Mouse (Mus musculus) heart, embryonic 10.5 days (tissue): ENCODE data around the gene Vmn1r117. TPM values are rescaled to one million over a fixed set of nuclear protein-coding genes. Genes with fewer than 3 reads are reported as not detected.
"Not testable (repeated sequence)": the region's sequence is repeated elsewhere in the genome, so short reads cannot be mapped to it uniquely, and the experiment has no call there.

Source experiments
- DNase-seq: peaks from one replicate; pipeline ENCODE4 v3.0.0-alpha.2; 2017; ENCODE audit warnings: low spot score
- H3K27ac ChIP-seq: fragments of 300-500 bp; sonication (generic); 2 replicates; pipeline ENCODE4 v1.5.1; 2016; ENCODE audit warnings: mild to moderate bottlenecking
- H3K27me3 ChIP-seq: fragments of 300-500 bp; sonication (generic); 2 replicates; pipeline ENCODE4 v1.6.1; 2016; ENCODE audit warnings: mild to moderate bottlenecking; ENCODE audit not compliant: poor library complexity, insufficient read depth, severe bottlenecking
- H3K36me3 ChIP-seq: fragments of 300-500 bp; sonication (generic); 2 replicates; pipeline ENCODE4 v1.6.1; 2016; ENCODE audit warnings: mild to moderate bottlenecking, moderate library complexity
- H3K4me1 ChIP-seq: fragments of 300-500 bp; sonication (generic); 2 replicates; pipeline ENCODE4 v1.6.1; 2016; ENCODE audit warnings: mild to moderate bottlenecking
- H3K4me3 ChIP-seq: fragments of 300-500 bp; sonication (generic); 2 replicates; pipeline ENCODE4 v1.5.1; 2016; ENCODE audit warnings: mild to moderate bottlenecking, moderate library complexity
- H3K9me3 ChIP-seq: fragments of 300-500 bp; sonication (generic); 2 replicates; pipeline ENCODE4 v1.6.1; 2016; ENCODE audit warnings: mild to moderate bottlenecking, moderate library complexity
- WGBS: fragments of 180-500 bp; shearing (Covaris S2); methylation state at CpG from one replicate; pipeline ENCODE4 v1.1.7; 2016; 5-methylcytosine and 5-hydroxymethylcytosine counted together
- polyA plus RNA-seq: library from polyadenylated mRNA; unstranded; fragments of >200 nt; fragmentation: Nextera tagmentation; extraction: Ambion mirVana; gene quantifications from 2 replicates; pipeline ENCODE4 v1.2.1, GENCODE M21; 2016

The Vmn1r117 gene
- polyA plus RNA-seq: not detected in 2 replicates

- H3K4me1 ChIP-seq, H3K27ac ChIP-seq, H3K4me3 ChIP-seq, DNase-seq, H3K36me3 ChIP-seq, H3K27me3 ChIP-seq, H3K9me3 ChIP-seq: not testable (repeated sequence)
- whole genome bisulfite sequencing: no CpG with 5 or more reads among the region's 2 CpGs
These were observed at the start of gene Vmn1r117 for GRCm38 (mm10) chr7:20884021-20884420. Gene Vmn1r117, minus strand, starts transcription at chr7:20884121.

- H3K9me3 ChIP-seq, H3K27me3 ChIP-seq, H3K27ac ChIP-seq, DNase-seq, H3K4me1 ChIP-seq, H3K4me3 ChIP-seq, H3K36me3 ChIP-seq: not testable (repeated sequence)
- WGBS: no CpG with 5 or more reads among the region's 2 CpGs
These were observed 28.3 kb upstream of the Vmn1r117 start, which contains the start of gene Vmn1r118 for GRCm38 (mm10) chr7:20912247-20912646. Gene Vmn1r118, minus strand, starts transcription at chr7:20912347.

DNA sequence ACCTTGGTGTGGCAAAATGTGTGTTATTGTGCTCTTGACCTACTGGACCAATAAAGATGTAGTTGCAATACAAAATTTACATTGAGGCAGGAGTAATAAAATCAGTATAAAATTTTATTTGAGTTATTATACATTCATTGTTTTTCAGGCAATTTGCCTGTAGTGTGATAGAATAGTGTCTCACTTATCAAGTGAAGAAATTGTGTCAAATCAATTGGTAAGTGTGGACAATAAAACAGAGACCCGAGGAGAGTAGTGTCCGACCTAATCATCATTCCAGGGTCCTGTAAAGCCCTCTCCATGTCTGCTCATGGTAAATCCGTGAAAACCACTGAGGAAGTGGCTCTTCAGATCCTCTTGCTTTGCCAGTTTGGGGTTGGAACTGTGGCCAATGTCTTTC lies 12.0 kb downstream of the Vmn1r117 start, which contains the start of gene Vmn1r116:
Vmn1r116 (plus strand) TSS at position 301 of the 400 bp plus-strand sequence.
- 52% methylated on average over 3 of the region's 3 CpGs for WGBS
- H3K4me3 ChIP-seq, H3K4me1 ChIP-seq, DNase-seq, H3K36me3 ChIP-seq, H3K9me3 ChIP-seq, H3K27me3 ChIP-seq, H3K27ac ChIP-seq: not testable (repeated sequence)

- not testable (repeated sequence) for H3K27me3 ChIP-seq, DNase-seq
- WGBS: 92% methylated on average over 1 of the region's 3 CpGs
These were observed 39.0 kb downstream of the Vmn1r117 start, which contains the start of gene Vmn1r115 for GRCm38 (mm10) chr7:20844885-20845284. Gene Vmn1r115, minus strand, starts transcription at chr7:20844985.

More at GRCm38 (mm10) chr7:20844885-20845284, 39.0 kb downstream of the Vmn1r117 start, which contains the start of gene Vmn1r115:
- H3K27ac ChIP-seq, H3K36me3 ChIP-seq, H3K4me3 ChIP-seq, H3K4me1 ChIP-seq, H3K9me3 ChIP-seq: not testable (repeated sequence)

Other genes starting within 250 kb of the Vmn1r117 start
- not detected in 2 replicates for gene Vmn1r107, start 215.2 kb downstream of the Vmn1r117 start, polyA plus RNA-seq
- gene Vmn1r111, start 180.9 kb downstream of the Vmn1r117 start, polyA plus RNA-seq: not detected in 2 replicates
- gene Gm10668, start 153.5 kb downstream of the Vmn1r117 start, polyA plus RNA-seq: not detected in 2 replicates
- not detected in 2 replicates for gene Vmn1r112, start 112.9 kb downstream of the Vmn1r117 start, polyA plus RNA-seq
- gene Vmn1r113, start 96.8 kb downstream of the Vmn1r117 start, polyA plus RNA-seq: not detected in 2 replicates
- not detected in 2 replicates for gene Vmn1r114, start 71.9 kb downstream of the Vmn1r117 start, polyA plus RNA-seq
- not detected in 2 replicates for gene Vmn1r115, start 39.1 kb downstream of the Vmn1r117 start, polyA plus RNA-seq
- gene Vmn1r116, start 11.9 kb downstream of the Vmn1r117 start, polyA plus RNA-seq: not detected in 2 replicates
- not detected in 2 replicates for gene Vmn1r118, start 28.2 kb upstream of the Vmn1r117 start, polyA plus RNA-seq
- not detected in 2 replicates for gene Vmn1r119, start 128.3 kb upstream of the Vmn1r117 start, polyA plus RNA-seq
- gene Vmn1r120, start 169.7 kb upstream of the Vmn1r117 start, polyA plus RNA-seq: not detected in 2 replicates
- gene Vmn1r121, start 214.4 kb upstream of the Vmn1r117 start, polyA plus RNA-seq: not detected in 2 replicates